Mouse (Mus musculus): ENCODE results near the gene 1700056E22Rik.

Gene 1700056E22Rik

DNA sequence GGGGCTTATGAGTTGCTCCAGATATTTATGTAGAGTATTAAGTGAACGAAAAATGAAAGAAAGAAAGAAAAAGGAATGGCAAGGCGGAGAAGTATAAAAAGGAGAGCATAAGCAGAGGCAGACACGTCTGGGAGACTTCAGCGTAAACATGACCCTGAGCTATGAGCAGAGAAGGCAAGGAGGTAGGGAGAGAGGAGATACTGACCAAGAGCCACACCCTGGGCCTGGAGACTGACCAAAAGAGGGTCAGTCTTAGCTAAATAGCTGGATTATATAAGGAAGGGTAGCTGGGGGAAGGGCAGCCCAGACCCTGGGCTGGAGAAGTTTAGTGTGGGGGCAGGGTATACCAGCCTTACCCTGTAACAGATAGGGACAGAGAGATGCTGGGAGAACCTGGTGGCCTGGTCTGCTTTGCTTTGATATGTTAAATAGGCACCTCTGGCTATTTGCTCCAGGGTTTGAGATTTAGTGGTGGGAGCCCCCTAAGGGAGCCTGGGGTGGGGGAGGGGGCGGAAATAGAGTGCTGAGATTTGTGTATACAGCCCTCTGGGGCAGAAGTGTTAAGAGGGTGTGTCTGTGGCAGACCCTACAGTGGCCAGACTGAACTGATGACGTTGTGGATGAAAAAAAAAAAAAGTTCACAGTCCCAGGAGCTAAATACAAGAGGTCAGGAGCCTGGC lies 14.9 kb downstream of the 1700056E22Rik start:
- DNase-seq, result no peak

DNA sequence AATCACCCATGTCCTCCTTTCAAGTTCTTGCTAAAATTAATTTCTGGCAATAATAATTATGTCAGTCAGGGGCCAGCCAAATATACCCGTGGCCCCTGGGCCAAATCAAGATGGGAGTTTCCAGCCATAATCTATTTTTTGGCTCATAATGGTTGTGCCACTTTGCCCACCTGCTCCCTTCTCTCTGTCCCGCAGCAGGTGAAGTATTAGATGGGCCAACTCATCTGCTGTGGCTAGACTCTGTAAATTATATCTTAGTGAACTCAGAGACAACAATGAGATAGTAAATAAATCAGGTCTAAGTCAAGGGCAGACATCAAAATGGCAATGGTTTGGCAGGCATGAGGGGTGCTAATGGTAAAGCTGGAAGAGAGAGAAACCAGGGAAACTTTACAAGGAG lies 16.5 kb downstream of the 1700056E22Rik start:
- no peak for DNase-seq

DNA sequence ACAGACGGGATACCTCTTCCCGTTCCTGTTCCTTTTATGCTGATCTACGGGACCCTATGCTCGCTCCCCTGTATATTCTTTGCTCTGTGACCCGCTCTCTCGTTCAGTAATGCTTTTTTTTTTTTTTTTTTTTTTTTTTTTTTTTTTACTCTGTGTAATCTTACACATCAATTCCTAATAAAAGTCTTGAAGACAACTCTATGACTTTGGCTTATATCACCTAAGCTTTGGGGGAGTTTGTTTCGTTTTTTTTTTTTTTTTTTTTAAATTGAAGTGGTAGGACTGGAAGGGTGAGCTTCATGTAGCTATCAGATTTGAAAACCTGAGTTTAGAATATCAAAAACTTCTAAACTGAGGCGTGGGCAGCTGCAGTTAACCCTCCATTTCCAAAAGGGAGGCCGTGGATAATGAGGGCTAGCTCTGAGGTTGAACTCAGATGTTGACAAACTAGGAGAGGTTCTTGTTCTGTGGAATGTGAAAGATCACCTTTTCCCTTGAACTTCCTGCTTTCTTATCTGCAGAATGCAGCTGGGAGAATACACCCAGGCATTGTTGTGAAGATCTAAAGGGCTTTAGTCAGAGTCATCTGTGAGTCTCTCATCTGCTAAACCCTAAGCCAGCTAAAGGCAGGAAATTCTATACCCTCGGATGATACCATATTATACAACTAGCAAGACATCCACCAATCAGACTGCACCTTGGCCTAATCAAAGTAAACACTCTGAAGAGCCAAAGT lies 17.9 kb downstream of the 1700056E22Rik start:
- no peak for DNase-seq

DNA sequence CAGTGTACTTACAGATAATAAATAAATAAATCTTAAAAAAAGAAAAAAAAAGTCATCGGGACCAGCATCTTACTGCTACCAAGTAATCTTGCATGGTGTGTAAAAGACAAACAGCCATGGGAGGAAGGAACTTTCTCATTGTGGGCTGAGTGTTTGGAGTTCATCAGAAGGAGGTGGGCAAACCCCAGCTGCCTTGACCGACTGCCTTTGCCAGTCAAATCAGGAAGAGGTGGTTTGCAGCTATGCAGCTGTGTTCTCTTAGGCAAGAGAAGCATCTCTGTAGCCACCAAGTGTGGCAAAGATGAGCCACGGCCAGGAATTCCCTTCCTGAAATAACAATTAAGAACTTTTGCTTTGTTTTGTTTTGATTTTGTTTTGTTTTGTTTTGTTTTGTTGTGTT lies 20.0 kb downstream of the 1700056E22Rik start:
- DNase-seq, result no peak

DNA sequence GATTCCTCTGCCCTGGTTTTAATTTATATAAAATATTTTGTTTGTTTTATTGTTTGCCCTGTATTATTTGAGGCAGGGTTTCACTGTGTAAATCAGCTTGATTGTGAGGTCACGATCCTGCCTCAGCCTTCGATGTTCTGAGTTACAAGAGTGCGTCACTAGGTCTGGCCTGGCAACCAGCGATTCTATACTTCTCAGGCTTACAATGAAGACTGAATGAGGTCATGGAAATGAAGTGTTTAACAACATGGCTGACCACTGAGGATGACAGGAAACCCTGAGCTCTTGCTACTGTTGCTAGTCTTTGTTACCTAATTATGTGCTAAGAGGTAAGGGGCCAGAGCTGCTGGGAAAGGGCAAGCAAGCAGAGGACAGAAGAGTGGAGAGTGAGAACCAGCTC lies 21.0 kb downstream of the 1700056E22Rik start, which contains the start of gene Dusp10:
Gene Dusp10 (plus strand): TSS at position 197 of the 400 bp plus-strand sequence.
- DNase-seq, result no peak

DNA sequence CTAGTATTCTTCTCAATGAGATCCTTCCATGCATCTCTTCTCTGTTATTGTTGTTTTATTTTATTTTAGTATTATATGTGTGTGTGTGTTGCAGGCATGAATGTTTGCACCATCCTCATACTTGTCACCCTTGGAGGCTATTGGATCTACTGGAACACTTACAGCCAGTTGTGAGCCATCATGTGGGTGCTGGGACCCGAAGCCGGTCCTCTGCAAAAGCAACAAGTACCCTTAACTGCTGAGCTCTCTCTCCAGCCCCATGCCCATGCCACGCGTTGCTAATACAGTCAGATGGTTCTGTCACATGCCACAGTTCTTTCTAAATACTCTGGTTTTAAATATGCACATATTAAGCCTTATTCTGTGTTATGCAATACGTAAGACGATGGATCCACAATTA lies 22.8 kb downstream of the 1700056E22Rik start:
- no peak for DNase-seq

DNA sequence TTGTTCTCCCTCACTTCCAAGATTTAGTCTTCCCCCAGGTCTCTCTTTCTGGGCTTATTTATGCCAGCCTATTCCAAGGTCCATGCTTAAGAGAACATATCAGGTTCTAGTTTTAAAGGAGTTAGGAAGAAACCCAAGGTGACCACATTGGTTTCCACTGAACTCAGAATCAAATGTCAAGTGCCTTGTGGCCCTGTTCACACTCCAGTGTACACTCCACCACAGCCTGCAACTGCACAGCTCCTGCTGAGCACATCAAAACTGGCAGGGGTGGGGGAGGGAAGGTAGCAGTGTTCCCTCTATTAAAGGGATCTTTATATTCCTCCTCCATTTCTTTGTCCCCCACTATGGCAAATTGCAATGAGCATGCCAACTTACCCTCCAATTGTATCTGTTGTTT lies 28.0 kb downstream of the 1700056E22Rik start:
- DNase-seq, result no peak

DNA sequence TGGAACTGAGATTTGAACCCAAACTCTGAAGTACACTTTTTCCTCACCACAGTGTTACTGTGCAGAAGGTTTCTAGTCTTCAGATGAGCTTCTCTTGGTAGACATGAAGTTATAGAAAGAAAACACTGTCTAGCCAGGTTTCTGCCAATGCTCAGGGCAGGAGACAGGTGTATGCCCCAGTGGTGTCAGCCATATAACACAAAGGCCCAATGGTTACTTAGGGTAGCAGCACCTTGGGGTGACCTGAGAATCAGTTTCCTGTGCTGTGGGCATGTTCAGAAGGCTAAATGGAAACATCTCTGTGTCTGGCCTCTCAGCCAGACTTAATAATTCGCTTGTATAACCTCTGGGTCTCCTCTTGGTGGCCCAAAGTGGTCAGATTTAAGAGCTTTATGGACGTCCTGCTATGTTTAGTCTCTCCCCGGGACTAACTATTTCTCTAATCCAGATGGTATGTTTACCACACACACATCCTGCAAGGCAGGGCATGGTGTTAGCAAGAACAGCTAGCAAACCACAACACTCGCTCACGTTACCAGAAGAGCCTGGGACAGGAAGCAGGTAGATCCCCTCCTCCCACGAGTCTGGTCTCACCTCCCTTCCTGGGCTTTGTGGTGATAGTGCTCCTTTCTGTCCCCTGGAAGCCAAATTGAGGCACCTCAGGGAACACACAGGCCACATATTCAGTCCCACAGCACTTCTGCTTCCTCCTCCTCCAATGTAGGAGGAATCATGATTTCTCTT lies 28.6 kb downstream of the 1700056E22Rik start:
- DNase-seq, result peak in 1 of 2 experiments; percentile 2

DNA sequence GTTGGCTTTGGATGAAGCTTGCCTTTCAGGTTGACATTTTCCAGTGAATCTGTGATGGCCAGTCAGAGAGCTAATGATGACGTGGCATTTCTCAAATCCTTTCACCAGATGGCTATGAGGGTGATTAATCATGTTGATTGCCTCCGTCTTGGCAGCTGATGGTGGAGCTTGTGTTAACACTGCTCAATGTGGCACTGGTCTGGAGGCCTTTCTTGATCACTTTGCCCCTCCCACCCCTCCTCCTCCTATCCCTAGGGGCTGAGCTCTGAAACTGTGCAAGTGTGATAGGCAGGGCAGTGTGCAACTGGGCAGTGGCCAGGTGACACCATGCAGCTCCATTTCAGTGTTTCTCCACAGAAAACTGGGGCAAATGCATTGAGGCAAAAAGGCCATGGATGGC lies 29.8 kb downstream of the 1700056E22Rik start:
- no peak for DNase-seq

DNA sequence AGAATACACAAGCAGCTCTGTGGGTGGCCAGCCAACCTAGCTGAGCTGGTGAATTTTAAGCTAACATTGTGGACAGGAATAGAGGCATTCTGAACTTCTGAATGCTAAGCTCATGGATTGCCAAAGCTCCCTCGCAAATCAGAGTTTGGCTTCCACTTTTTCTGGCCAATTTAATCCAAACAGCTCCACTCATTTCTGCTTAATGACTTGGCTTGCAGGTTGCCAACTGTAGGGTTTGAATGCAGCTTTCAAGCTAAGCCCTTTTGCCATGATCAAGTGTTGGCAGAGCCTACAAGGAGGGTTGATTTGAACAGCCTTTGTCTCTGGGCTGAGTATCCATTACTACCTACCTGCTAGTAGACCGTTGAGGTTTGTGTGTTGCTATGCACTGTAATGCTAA lies 31.6 kb downstream of the 1700056E22Rik start:
- DNase-seq, result no peak

DNA sequence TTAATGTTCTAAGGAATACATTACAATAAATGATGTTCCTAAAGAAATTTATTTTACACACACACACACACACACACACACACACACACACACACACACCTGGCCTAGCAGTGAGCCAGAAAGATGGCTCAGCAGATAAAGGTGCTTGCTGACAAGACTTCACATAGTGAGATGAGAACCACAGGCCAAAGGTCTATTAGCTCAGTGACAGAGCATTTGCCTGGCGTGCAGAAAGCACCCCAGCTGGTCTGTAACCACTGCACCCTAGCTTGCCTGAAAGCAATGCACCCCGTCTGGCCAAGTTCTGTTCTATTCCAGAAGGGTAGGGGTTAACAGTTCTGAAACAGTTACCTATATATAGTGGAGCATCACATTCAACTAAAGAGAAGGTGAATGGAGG lies 36.9 kb downstream of the 1700056E22Rik start:
- DNase-seq, result no peak

DNA sequence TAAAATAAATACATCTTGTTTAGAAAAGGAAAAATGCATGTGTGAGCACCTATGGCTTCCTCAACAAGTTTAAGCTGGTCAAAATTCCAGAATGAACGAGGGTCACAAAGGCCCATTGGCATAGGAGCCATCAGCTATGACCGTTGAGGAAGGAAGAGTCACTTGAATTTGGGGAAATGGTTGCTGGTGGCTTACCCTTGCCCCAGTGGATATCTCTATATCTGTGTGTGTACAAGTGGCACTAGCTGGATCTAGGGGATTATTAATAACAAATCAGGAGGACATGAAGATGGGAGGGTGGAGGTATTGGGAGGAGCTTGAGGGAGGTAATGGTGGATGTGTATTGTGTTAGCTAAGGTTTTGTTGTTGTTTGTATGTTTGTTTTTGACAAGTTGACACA lies 42.2 kb downstream of the 1700056E22Rik start:
- no peak for DNase-seq

DNA sequence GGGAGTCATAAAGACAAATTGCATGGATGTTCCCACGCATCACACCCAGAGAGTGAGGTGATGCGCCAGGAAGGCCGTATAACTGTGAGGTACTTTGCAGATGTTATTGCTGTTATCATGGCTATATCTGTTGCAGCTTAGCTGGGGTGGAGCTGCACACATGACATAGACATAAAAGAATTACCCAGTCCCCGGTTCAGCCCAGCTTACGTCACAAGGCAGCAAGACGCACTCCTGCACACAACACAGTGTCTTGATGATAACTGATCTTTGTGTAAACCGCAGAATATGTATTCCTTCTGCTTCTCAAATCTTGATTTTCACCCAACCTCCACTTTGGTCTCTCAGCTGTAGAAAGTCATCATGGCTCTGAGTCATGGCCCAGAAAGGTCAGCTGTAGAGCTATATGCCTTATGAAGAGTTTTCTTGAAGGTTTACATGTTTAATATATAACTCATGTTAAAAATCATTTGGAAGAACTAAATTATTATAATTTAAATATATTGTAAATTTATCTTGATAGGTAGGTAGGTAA lies 46.3 kb downstream of the 1700056E22Rik start:
- DNase-seq, result no peak
